Mouse (Mus musculus) C2C12 (cell line): Measurements from ENCODE around the gene Ctsw.

Experiments
- CEBPB ChIP-seq: IDR thresholded peaks from one replicate; pipeline ENCODE4 v1.6.1; 2011; ENCODE audit warnings: low read depth, mild to moderate bottlenecking, control low read depth, moderate library complexity
- CTCF ChIP-seq: IDR thresholded peaks from one replicate; pipeline ENCODE4 v1.5.1; 2011; ENCODE audit not compliant: control insufficient read depth, insufficient read depth, insufficient read length
- FOSL1 ChIP-seq: IDR thresholded peaks from one replicate; pipeline ENCODE4 v1.8.0; 2011; ENCODE audit warnings: mild to moderate bottlenecking, low read length; ENCODE audit not compliant: poor library complexity, insufficient read depth, severe bottlenecking
- MAX ChIP-seq: IDR thresholded peaks from one replicate; pipeline ENCODE4 v1.6.1; 2011; ENCODE audit warnings: mild to moderate bottlenecking, control low read depth
- MYOG ChIP-seq: IDR thresholded peaks from one replicate; pipeline ENCODE4 v1.6.1; 2011; ENCODE audit not compliant: control insufficient read depth, insufficient read length; ENCODE audit errors: extremely low read depth
- USF1 ChIP-seq: IDR thresholded peaks from one replicate; pipeline ENCODE4 v1.6.1; 2011; ENCODE audit warnings: low read depth, mild to moderate bottlenecking, control low read depth, moderate library complexity

DNA sequence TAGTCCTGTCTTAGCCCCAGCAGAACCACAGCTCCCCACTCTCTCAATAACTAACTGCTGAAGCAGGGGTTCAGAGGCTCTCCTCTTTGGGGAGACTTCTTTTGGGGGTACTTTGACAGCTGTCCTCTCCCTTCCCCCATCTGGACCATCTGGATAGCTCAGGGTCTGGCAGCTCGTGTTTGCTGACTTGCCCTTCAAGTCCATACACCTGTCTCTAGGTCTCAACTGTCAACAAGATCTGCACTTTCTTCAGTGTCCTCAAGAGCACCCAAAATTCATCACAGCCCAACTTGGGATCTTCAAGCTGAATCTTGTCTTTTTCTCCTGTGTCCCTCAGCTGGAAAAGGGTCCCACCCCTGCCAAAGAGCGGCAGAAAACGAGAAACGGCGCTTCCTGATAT, 46.5 kb downstream of the Ctsw start:
- TF ChIP-seq CTCF = no peak
- no peak for TF ChIP-seq USF1
- no peak for TF ChIP-seq MYOG
- no peak for TF ChIP-seq CEBPB
- TF ChIP-seq MAX = no peak
- no peak for TF ChIP-seq FOSL1
